Mouse (Mus musculus) intestine, embryonic 16.5 days (tissue): Measurements from ENCODE around the gene Kazald1. TPM values are rescaled to one million over a fixed set of nuclear protein-coding genes. Genes with fewer than 3 reads are reported as not detected.

ENCODE experiments used
- ATAC-seq: fragments of 200-750 bp; cut with Nextera tagmentation; 2 replicates; pipeline ENCODE4 v1.8.0; 2017; ENCODE audit warnings: moderate TSS enrichment, moderate library complexity
- H3K27ac ChIP-seq: fragments of 300-500 bp; sonication (generic); 2 replicates; pipeline ENCODE4 v1.5.1; 2014; ENCODE audit warnings: mild to moderate bottlenecking, low read length
- H3K27me3 ChIP-seq: fragments of 300-500 bp; sonication (generic); replicated peaks from 2 replicates; pipeline ENCODE4 v1.6.1; 2014; ENCODE audit warnings: low read length, control low read depth, mixed read lengths; ENCODE audit not compliant: control insufficient read depth, insufficient read depth
- H3K36me3 ChIP-seq: fragments of 300-500 bp; sonication (generic); 2 replicates; pipeline ENCODE4 v1.6.1; 2014; ENCODE audit warnings: low read length, control low read depth; ENCODE audit not compliant: control insufficient read depth, insufficient read depth
- H3K4me1 ChIP-seq: fragments of 300-500 bp; sonication (generic); 2 replicates; pipeline ENCODE4 v1.6.1; 2014; ENCODE audit warnings: low read length, control low read depth, mixed read lengths; ENCODE audit not compliant: control insufficient read depth, insufficient read depth
- H3K4me2 ChIP-seq: fragments of 300-500 bp; sonication (generic); 2 replicates; pipeline ENCODE4 v1.6.1; 2014; ENCODE audit warnings: low read depth, low read length, control low read depth
- H3K4me3 ChIP-seq: fragments of 300-500 bp; sonication (generic); 2 replicates; pipeline ENCODE4 v1.5.1; 2014; ENCODE audit warnings: mild to moderate bottlenecking, low read length
- H3K9ac ChIP-seq: fragments of 300-500 bp; sonication (generic); 2 replicates; pipeline ENCODE4 v1.6.1; 2014; ENCODE audit warnings: low read depth, low read length
- H3K9me3 ChIP-seq: fragments of 300-500 bp; sonication (generic); 2 replicates; pipeline ENCODE4 v1.6.1; 2016; ENCODE audit warnings: low read length, control low read depth; ENCODE audit not compliant: control insufficient read depth
- WGBS: fragments of 180-500 bp; shearing (Covaris S2); extraction: QIAGEN DNeasy Blood & Tissue Kit; methylation state at CpG from one replicate; pipeline ENCODE4 v1.1.7; 2014; 5-methylcytosine and 5-hydroxymethylcytosine counted together
- polyA plus RNA-seq: library from polyadenylated mRNA; unstranded; fragments of >200 nt; fragmentation: Nextera tagmentation; extraction: Ambion mirVana; gene quantifications from 2 replicates; pipeline ENCODE4 v1.2.1, GENCODE M21; 2015

Gene Kazald1
- polyA plus RNA-seq, 1 experiment from 2014 or later = 2.0 TPM

DNA sequence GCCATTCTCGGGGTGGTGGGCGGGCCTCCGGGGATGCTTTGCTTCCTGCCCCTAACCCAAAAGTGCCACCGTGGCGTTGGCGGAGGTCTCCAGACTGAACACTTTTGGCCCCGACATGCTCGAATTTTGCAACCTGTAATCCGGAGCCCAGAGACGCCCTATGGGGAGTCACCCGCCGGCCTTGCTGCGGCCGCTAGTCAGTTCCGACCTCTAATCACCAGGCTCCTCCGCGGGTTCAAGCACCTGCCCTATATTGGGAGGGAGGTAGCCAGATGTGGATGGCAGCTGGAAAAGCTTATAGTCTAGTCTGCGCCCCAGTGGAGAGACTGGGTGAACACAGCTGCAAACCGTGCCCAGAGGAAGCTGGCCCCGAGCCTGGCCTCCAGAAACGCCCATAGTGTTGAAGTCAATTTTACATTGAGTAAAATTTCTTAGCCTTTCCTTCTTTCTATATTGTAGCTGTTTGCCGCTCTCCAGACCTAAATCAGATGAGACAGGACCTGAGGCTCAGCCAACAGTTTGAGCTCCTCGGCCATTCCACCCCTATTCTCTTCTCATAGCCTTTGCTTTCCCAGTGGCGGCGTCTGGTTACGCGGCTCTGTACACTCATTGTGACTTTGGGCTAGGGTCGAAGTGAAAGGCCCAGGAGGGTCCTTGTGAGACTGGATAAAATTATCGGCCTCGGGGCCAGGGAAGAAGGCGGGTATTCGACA is 438 bp downstream of the Kazald1 start:
- Histone ChIP-seq H3K4me1 (peaks cover 38% of the 10 kb centered on the region), H3K27me3 (peaks cover 48% of the 10 kb centered on the region)
- WGBS = 2% methylated on average over 32 of the region's 32 CpGs

GRCm38 (mm10) chr19:45076036-45076575 is 1.1 kb downstream of the Kazald1 start:
- WGBS = 13% methylated on average over 17 of the region's 17 CpGs
- Histone ChIP-seq H3K36me3 (no peaks in the 10 kb centered on the region), H3K9me3 (no peaks in the 10 kb centered on the region), H3K4me3 (peak overlapping the region; percentile 76), H3K27ac (no peak overlapping the region), H3K9ac (peak overlapping the region; percentile 92), H3K27me3 (peaks cover 54% of the 10 kb centered on the region), H3K4me2 (peak overlapping the region; percentile 97), H3K4me1 (peaks cover 44% of the 10 kb centered on the region)
- no peak for ATAC-seq

More for the DNA sequence above, 438 bp downstream of the Kazald1 start:
- peak overlapping the region; percentile 92 for H3K9ac ChIP-seq
- H3K4me3 ChIP-seq = peak overlapping the region; percentile 76
- H3K27ac ChIP-seq = peak overlapping the region; percentile 48
- H3K9me3 ChIP-seq = no peaks in the 10 kb centered on the region
- peak; percentile 51 for ATAC-seq
- H3K4me2 ChIP-seq = peak overlapping the region; percentile 97
- no peaks in the 10 kb centered on the region for H3K36me3 ChIP-seq

GRCm38 (mm10) chr19:45076586-45077510 is 1.8 kb downstream of the Kazald1 start:
- WGBS = 1% methylated on average over 62 of the region's 62 CpGs
- H3K27ac ChIP-seq = no peak overlapping the region
- H3K4me3 ChIP-seq = peak overlapping the region; percentile 76
- no peaks in the 10 kb centered on the region for H3K36me3 ChIP-seq
- no peak for ATAC-seq
- peaks cover 45% of the 10 kb centered on the region for H3K4me1 ChIP-seq
- no peaks in the 10 kb centered on the region for H3K9me3 ChIP-seq
- peak overlapping the region; percentile 97 for H3K4me2 ChIP-seq
- H3K27me3 ChIP-seq = peaks cover 60% of the 10 kb centered on the region
- H3K9ac ChIP-seq = peak overlapping the region; percentile 57

DNA sequence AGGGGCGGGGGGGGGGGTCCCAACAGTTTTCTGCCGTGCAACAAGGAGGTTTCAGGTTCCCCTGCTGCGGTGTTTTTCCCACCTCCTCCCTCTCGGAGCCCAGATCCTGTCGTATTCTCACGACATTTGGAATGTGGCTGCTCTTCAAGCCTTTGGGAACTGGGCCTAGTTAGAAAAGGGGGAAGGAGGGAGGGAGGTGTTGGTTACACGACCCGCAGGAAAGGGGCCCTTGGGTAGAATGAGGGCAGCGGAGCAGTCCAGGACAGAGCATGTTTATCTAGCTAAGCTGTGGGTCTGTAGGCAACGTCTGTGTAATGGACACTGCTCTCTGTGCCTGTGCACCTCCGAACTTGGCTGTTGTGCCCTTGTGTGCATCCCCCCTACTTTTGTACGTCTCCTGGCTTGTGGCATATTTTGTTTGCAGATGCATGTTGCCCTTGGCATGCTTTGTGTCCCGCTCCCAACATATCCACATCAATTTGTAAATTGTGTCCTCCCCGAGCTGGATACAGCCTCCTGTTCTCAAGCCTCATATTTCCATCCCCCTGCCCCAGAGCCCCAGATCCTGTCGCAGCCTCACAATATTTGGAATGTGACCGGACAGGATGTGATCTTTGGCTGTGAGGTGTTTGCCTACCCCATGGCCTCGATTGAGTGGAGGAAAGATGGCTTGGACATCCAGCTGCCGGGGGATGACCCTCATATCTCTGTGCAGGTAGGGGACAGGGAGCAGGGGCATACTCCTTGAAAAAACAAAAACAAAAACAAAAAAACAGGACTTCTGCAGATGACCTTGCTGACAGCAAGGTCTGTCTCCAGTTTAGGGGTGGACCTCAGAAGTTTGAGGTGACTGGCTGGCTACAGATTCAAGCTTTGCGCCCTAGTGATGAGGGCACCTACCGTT is 3.0 kb downstream of the Kazald1 start:
- no peak overlapping the region for H3K4me2 ChIP-seq

GRCm38 (mm10) chr19:45078971-45079764 is 4.1 kb downstream of the Kazald1 start:
- H3K27ac ChIP-seq = no peak overlapping the region
- peaks cover 45% of the 10 kb centered on the region for H3K4me1 ChIP-seq
- peaks cover 69% of the 10 kb centered on the region for H3K27me3 ChIP-seq
- peak overlapping the region; percentile 37 for H3K4me3 ChIP-seq
- no peaks in the 10 kb centered on the region for H3K36me3 ChIP-seq
- H3K9ac ChIP-seq = peak overlapping the region; percentile 49; the same call in 1 of the 2 replicates
- no peaks in the 10 kb centered on the region for H3K9me3 ChIP-seq
- peak overlapping the region; percentile 63 for H3K4me2 ChIP-seq
- ATAC-seq = no peak
- WGBS = 11% methylated on average over 17 of the region's 17 CpGs

More for the DNA sequence above, 3.0 kb downstream of the Kazald1 start:
- no peak overlapping the region for H3K27ac ChIP-seq
- no peaks in the 10 kb centered on the region for H3K9me3 ChIP-seq
- no peak overlapping the region for H3K9ac ChIP-seq
- H3K4me3 ChIP-seq = no peak overlapping the region
- no peak for ATAC-seq
- no peaks in the 10 kb centered on the region for H3K36me3 ChIP-seq
- H3K27me3 ChIP-seq = peaks cover 65% of the 10 kb centered on the region
- 8% methylated on average over 20 of the region's 20 CpGs for WGBS
- peaks cover 45% of the 10 kb centered on the region for H3K4me1 ChIP-seq

GRCm38 (mm10) chr19:45079769-45080515 is 4.9 kb downstream of the Kazald1 start:
- peak; percentile 10; the same call in 1 of the 2 replicates for ATAC-seq
- Histone ChIP-seq H3K27ac (no peak overlapping the region), H3K4me2 (peak overlapping the region; percentile 63), H3K9ac (peak overlapping the region; percentile 49), H3K27me3 (peaks cover 70% of the 10 kb centered on the region), H3K4me3 (peak overlapping the region; percentile 37), H3K4me1 (peaks cover 45% of the 10 kb centered on the region), H3K9me3 (no peaks in the 10 kb centered on the region), H3K36me3 (no peaks in the 10 kb centered on the region)
- WGBS = 1% methylated on average over 45 of the region's 45 CpGs

GRCm38 (mm10) chr19:45080711-45081110 is 5.7 kb downstream of the Kazald1 start:
- peaks cover 40% of the 10 kb centered on the region for H3K4me1 ChIP-seq
- H3K9ac ChIP-seq = peak overlapping the region; percentile 49; the same call in 1 of the 2 replicates
- no peaks in the 10 kb centered on the region for H3K36me3 ChIP-seq
- H3K27me3 ChIP-seq = peaks cover 74% of the 10 kb centered on the region
- H3K4me3 ChIP-seq = peak overlapping the region; percentile 37; the same call in 1 of the 2 replicates
- no peaks in the 10 kb centered on the region for H3K9me3 ChIP-seq
- 2% methylated on average over 17 of the region's 17 CpGs for WGBS
- no peak overlapping the region for H3K27ac ChIP-seq
- peak overlapping the region; percentile 63 for H3K4me2 ChIP-seq
- no peak for ATAC-seq
